Mouse (Mus musculus) spleen, adult 10 weeks (tissue): ENCODE measurements around the gene Samm50. TPM values are rescaled to one million over a fixed set of nuclear protein-coding genes. Genes with fewer than 3 reads are reported as not detected.

Experiments
- polyA plus RNA-seq: library from polyadenylated mRNA; stranded (reverse); fragments of 350-450 nt; fragmentation: Illumina TruSeq; extraction: RNeasy Lipid Tissue Mini Kit (QIAGEN cat#74804); gene quantifications from one replicate; pipeline ENCODE4 v1.2.3, GENCODE M21; 2015; ENCODE audit warnings: low replicate concordance; ENCODE audit not compliant: insufficient read depth

The Samm50 gene
- polyA plus RNA-seq = 77.2 TPM

DNA sequence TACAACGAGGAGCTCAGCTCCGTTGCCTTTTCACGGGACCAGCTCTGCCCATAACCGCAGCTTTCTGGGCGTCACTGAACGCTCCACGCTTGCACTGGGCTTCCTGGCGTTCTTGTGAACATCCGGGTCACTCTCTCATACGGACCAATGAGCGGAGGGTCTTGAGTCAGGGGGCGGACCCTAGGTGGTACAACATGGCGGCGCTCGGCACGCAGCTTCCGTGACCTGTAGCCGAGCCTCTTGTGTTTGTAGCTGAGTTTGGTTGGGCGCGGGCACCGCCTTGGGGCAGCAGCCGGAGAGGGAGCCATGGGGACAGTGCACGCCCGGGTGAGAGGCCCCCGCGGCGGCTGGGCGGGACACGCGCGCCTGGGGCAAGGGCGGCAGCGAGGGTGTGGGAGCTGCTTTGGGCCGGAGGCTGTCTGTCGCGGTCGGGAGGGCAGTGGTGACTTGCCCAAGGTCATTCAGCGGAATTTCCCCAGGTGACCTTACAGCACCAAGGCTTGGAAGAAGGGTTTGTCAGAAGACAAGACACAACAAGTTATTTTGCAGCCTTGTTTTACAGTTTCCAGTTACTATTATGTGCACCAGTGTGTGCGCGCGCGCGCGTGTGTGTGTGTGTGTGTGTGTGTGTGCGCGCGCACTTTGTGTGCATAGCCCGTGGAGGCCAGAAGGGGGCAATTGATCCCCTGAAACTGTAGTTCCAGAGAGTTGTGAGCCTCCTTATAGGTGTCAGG lies at the start of gene Samm50:
Gene Samm50 (plus strand): TSS at position 184 of the 734 bp plus-strand sequence.

DNA sequence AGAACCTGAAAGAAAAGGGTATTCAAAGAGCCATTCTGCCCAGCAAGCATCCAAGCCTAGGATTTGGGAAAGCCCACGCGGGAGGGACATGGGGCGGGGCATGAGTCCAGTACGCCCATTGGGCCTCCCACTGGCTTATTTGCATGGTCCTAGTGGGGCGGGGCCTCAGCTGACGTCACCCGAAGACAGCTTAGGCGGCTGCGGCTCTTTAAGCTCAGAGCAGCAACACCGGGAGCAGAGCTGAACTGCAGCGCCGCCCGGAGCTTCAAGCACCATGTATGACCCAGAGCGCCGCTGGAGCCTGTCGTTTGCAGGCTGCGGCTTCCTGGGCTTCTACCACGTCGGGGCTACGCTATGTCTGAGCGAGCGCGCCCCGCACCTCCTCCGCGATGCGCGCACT lies 24.4 kb upstream of the Samm50 start, which contains the start of gene Pnpla3:
Gene Pnpla3 (plus strand): TSS at position 238 of the 400 bp plus-strand sequence.

DNA sequence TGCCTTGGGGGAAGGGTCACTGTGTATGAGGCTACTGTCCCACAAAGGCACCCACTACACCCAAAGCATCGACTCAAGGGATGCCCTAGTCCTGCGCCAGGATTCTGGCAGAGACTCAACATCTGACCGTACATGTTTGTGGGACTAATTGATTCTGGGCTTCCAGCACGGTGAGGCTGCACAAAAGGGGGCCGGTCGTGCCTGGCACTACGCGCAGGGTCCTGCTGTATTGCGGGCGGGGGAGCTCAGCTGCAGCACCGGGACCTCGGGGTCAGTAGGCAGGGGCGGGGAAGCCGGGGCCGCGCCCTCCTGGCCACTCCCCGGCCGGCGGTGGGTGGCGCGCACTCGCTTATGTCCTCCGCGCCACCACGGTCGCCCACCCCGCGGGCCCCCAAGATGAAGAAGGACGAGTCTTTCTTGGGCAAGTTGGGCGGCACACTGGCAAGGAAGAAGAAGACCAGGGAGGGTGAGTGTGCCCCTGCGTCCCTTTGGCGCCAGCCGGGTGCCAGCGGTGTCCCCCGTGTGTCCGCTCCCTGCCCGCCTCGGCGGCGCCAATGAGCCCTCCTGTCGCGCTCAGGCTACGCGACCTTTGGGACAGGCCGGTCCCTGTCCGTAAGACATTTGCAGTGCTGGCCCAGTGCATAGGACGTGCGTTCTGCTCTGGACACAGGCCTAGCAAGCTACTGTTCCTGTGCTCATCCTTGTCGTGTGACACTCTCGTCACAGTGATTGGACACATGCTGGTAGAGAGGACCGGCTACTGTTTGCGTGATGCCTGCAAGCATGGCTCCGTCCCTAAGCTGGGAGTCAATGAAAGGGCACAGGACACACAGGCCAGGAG lies 39.9 kb downstream of the Samm50 start, which contains the start of gene Parvb:
Gene Parvb (plus strand): TSS at position 323 of the 841 bp plus-strand sequence.

Other genes starting within 250 kb of the Samm50 start
- gene Efcab6, start 126.9 kb upstream of the Samm50 start, polyA plus RNA-seq = not detected
- gene Sult4a1, start 86.5 kb upstream of the Samm50 start, polyA plus RNA-seq = not detected
- not detected for gene Pnpla5, start 69.1 kb upstream of the Samm50 start, polyA plus RNA-seq
- gene Pnpla3, start 24.4 kb upstream of the Samm50 start, polyA plus RNA-seq = 0.25 TPM
- gene Parvb, start 39.8 kb downstream of the Samm50 start, polyA plus RNA-seq = 17.4 TPM
- gene Parvg, start 131.8 kb downstream of the Samm50 start, polyA plus RNA-seq = 120 TPM